Mouse (Mus musculus) ES-Bruce4 (cell line): ENCODE measurements around the gene Cd81. TPM values are rescaled to one million over a fixed set of nuclear protein-coding genes. Genes with fewer than 3 reads are reported as not detected.

Source experiments
- H3K27ac ChIP-seq: 2 replicates; pipeline ENCODE4 v1.5.1; 2012; ENCODE audit warnings: low read length, inconsistent platforms; ENCODE audit not compliant: insufficient read depth
- H3K27me3 ChIP-seq: 2 replicates; pipeline ENCODE4 v1.6.1; 2012; ENCODE audit warnings: mild to moderate bottlenecking, low read length, inconsistent platforms; ENCODE audit not compliant: control insufficient read depth, poor library complexity, insufficient read depth, severe bottlenecking
- H3K36me3 ChIP-seq: 2 replicates; pipeline ENCODE4 v1.6.1; 2012; ENCODE audit warnings: inconsistent platforms, mild to moderate bottlenecking, low read length, moderate library complexity; ENCODE audit not compliant: control insufficient read depth, poor library complexity, insufficient read depth, severe bottlenecking
- H3K4me1 ChIP-seq: one replicate; pipeline ENCODE4 v1.8.1; 2011; ENCODE audit warnings: low read length; ENCODE audit not compliant: control insufficient read depth, insufficient read depth
- H3K4me3 ChIP-seq: 2 replicates; pipeline ENCODE4 v1.5.1; 2011; ENCODE audit warnings: low read depth, mild to moderate bottlenecking, low read length
- H3K9ac ChIP-seq: 2 replicates; pipeline ENCODE4 v1.6.1; 2012; ENCODE audit warnings: low read depth, mild to moderate bottlenecking, inconsistent platforms; ENCODE audit not compliant: poor library complexity, severe bottlenecking
- H3K9me3 ChIP-seq: replicated peaks from 2 replicates; pipeline ENCODE4 v1.6.1; 2012; ENCODE audit warnings: mild to moderate bottlenecking, low read length, inconsistent platforms; ENCODE audit not compliant: control insufficient read depth, poor library complexity, insufficient read depth, severe bottlenecking
- CTCF ChIP-seq: IDR thresholded peaks from one replicate; pipeline ENCODE4 v1.8.1; 2011; ENCODE audit warnings: low read depth, low read length
- EP300 ChIP-seq: IDR thresholded peaks from 2 replicates; pipeline ENCODE4 v1.6.1; 2011; ENCODE audit warnings: low read depth, low read length; ENCODE audit not compliant: insufficient read depth
- POLR2A ChIP-seq: IDR thresholded peaks from one replicate; pipeline ENCODE4 v1.8.1; 2011; ENCODE audit warnings: low read length; ENCODE audit not compliant: insufficient read depth
- polyA plus RNA-seq: library from polyadenylated mRNA; stranded (reverse); fragments of >200 nt; gene quantifications from 2 replicates; pipeline ENCODE4 v1.2.4, GENCODE M21; 2011; ENCODE audit warnings: low read depth; ENCODE audit not compliant: missing spikeins, insufficient read depth, insufficient read length

Gene Cd81
- polyA plus RNA-seq, 1 experiment = 392 TPM

- peak; percentile 87 for TF ChIP-seq CTCF
- TF ChIP-seq POLR2A = no peak
- Histone ChIP-seq H3K36me3 (no peaks in the 10 kb centered on the region), H3K4me3 (no peak within 1 kb of the TSS), H3K9me3 (no peaks in the 10 kb centered on the region), H3K4me1 (no peaks in the 10 kb centered on the region), H3K27ac (no peak within 1 kb of the TSS), H3K27me3 (no peaks in the 10 kb centered on the region), H3K9ac (no peak within 1 kb of the TSS)
These were observed 42.3 kb downstream of the Cd81 start, which contains the start of gene Trpm5 for GRCm38 (mm10) chr7:143094592-143095553. Trpm5 (minus strand) TSS chr7:143094642.

DNA sequence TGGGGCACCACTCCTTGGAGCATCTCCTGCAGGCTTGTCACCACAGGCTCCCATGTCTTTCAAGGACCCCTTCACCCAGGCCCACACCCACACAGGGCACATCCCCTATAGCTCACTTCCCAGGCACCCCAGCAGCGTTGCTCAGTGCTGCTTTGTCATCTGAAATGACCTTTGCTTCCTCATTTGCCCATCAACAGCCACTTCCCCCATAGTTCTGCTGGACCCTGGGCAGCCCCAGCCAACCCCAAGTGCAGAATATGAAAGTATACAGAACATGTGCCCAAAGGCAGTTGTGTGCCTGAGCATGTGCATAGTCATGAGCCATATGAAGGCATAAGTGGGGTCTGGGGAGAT lies 43.0 kb downstream of the Cd81 start:
- H3K4me1 ChIP-seq = no peaks in the 10 kb centered on the region
- no peak overlapping the region for H3K9ac ChIP-seq
- no peaks in the 10 kb centered on the region for H3K36me3 ChIP-seq
- no peak overlapping the region for H3K4me3 ChIP-seq
- TF ChIP-seq EP300 (no peak), CTCF (no peak), POLR2A (no peak)
- H3K27ac ChIP-seq = no peak overlapping the region
- H3K9me3 ChIP-seq = no peaks in the 10 kb centered on the region
- H3K27me3 ChIP-seq = no peaks in the 10 kb centered on the region

GRCm38 (mm10) chr7:143100759-143101158 lies 48.2 kb downstream of the Cd81 start:
- Histone ChIP-seq H3K27ac (no peak overlapping the region), H3K4me3 (no peak overlapping the region), H3K4me1 (no peaks in the 10 kb centered on the region), H3K36me3 (no peaks in the 10 kb centered on the region), H3K9me3 (no peaks in the 10 kb centered on the region; the same call in 1 of the 2 replicates), H3K27me3 (no peaks in the 10 kb centered on the region), H3K9ac (no peak overlapping the region)
- no peak for TF ChIP-seq POLR2A
- no peak for TF ChIP-seq CTCF
- no peak for TF ChIP-seq EP300

GRCm38 (mm10) chr7:143105258-143105897 lies 52.8 kb downstream of the Cd81 start:
- Histone ChIP-seq H3K4me3 (no peak overlapping the region), H3K9ac (no peak overlapping the region), H3K27ac (no peak overlapping the region), H3K27me3 (no peaks in the 10 kb centered on the region), H3K36me3 (no peaks in the 10 kb centered on the region), H3K9me3 (no peaks in the 10 kb centered on the region; the same call in 1 of the 2 replicates), H3K4me1 (no peaks in the 10 kb centered on the region)
- TF ChIP-seq EP300 (no peak), POLR2A (no peak), CTCF (no peak)

DNA sequence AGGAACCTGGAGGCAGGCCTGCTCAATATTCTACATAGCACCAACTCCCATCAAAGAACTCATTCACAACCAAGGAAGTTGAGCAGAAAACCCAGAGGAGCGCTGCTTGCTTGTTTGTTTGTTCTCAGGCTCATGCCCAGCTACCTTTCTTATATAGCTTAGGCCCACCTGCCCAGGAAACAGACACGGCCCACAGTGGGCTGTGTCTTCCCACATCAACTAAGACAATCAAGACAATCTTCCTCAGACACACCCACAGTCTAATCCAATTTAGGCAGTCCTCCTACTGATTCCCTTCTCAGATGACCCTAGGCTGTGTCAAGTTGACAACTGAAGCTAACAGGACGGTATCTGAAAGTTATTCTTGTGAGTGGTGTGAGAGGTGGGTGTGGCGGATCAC lies 53.5 kb downstream of the Cd81 start, which contains the start of gene Kcnq1:
TSS of gene Kcnq1 (plus strand) at position 301 of the 400 bp plus-strand sequence.
- no peaks in the 10 kb centered on the region for H3K27me3 ChIP-seq
- peak within 1 kb of the TSS; percentile 55 for H3K4me3 ChIP-seq
- no peaks in the 10 kb centered on the region for H3K36me3 ChIP-seq
- no peak for TF ChIP-seq EP300
- no peak for TF ChIP-seq POLR2A
- no peak for TF ChIP-seq CTCF
- no peaks in the 10 kb centered on the region; the same call in 1 of the 2 replicates for H3K9me3 ChIP-seq
- no peak within 1 kb of the TSS for H3K27ac ChIP-seq
- peak within 1 kb of the TSS; percentile 29; the same call in 1 of the 2 replicates for H3K9ac ChIP-seq
- no peaks in the 10 kb centered on the region for H3K4me1 ChIP-seq
